Mouse (Mus musculus): ENCODE results near the gene Olfr653.

DNA sequence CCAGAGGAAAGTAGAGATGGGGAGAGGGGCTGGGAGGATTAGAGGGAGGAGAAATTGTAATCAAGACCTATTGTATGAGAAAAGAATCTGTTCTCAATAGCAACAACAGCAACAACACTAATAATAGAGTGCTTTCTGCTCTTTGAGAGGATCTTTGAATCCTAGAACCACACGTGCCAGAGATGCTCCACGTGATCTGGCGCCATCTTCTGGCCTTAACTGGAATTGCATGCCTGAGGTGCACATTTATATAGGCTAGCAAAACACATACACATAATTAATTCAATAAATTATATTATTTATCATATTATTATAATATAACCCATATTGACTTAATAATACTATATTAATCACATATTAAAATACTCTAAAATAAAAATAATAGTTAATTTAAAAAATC, 26.1 kb downstream of the Olfr653 start:
- TF ChIP-seq CTCF (IDR thresholded peaks at IDR 0.05; ENCODE audit: low read depth) (peak; percentile 76), EP300 (optimal IDR thresholded peaks at IDR 0.05) (no peak)

All from stomach, postnatal 0 days (tissue).